Mouse (Mus musculus) erythroid progenitor cell, adult 5-6 weeks (primary cell): ENCODE measurements around the gene Ccdc88b. TPM values are rescaled to one million over a fixed set of nuclear protein-coding genes. Genes with fewer than 3 reads are reported as not detected.

Experiments used
- ATAC-seq: replicated peaks from 2 replicates; pipeline ENCODE4 v1.8.0; 2016; ENCODE audit warnings: moderate number of reproducible peaks, mild to moderate bottlenecking, moderate TSS enrichment, inconsistent platforms; ENCODE audit not compliant: poor library complexity, low FRiP score, severe bottlenecking
- total RNA-seq, 2 experiments: library from RNA; stranded (forward) in 1 of 2; stranded (reverse) in 1 of 2; fragments of 150-400 nt in 1 of 2; fragments of 186-747, 209-891 nt in 1 of 2; gene quantifications; 2 replicates each; pipeline versions ENCODE4 v1.2.3 to v1.2.4; 2015 to 2017; ENCODE audit warnings: low replicate concordance in 2 of 2

Ccdc88b gene
- total RNA-seq, 2 experiments from 2014 or later = 4.2 to 6.4 TPM

GRCm38 (mm10) chr19:6831331-6831730 is 26.7 kb downstream of the Ccdc88b start:
- ATAC-seq = no peak

GRCm38 (mm10) chr19:6830556-6831316 is 27.3 kb downstream of the Ccdc88b start:
- ATAC-seq = no peak

DNA sequence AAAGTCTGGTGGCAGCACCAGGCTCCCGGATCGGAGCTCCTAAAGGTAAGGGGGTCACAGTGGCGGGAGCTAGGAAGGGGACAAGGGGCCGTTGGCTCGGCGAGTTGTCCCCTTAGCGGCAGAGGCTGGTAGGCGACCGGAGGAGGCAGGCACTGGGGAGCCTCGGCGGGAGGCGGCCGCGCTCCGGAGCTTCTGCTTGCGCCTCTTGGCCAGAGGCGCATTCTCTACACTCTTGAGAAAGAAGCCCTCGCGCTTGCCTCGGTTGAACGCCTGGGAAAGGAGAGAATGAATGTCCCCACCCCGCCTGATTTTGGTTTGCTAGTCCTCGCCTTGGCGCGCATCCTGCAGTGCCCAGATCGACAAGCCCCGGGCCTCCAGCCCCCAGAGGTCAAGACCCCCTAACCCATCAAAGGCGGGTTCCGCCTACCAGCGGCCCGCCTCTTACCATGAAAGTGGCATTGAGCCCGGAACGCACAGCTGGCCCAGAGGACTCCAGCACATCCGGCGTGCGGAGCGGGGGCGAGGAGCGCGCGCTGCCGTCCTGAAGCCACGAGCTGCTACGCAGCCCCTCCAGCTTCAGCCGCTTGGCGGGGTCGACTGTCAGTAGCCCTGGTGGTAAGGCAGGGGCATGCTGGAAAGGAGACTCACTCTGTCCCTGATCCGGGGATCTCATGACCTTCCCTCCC is 28.0 kb downstream of the Ccdc88b start:
- no peak for ATAC-seq

- no peak for ATAC-seq
Observed at GRCm38 (mm10) chr19:6829069-6829468, 28.9 kb downstream of the Ccdc88b start.

GRCm38 (mm10) chr19:6826601-6827000 is 31.4 kb downstream of the Ccdc88b start:
- no peak for ATAC-seq

GRCm38 (mm10) chr19:6825384-6825783 is 32.6 kb downstream of the Ccdc88b start:
- ATAC-seq = no peak

DNA sequence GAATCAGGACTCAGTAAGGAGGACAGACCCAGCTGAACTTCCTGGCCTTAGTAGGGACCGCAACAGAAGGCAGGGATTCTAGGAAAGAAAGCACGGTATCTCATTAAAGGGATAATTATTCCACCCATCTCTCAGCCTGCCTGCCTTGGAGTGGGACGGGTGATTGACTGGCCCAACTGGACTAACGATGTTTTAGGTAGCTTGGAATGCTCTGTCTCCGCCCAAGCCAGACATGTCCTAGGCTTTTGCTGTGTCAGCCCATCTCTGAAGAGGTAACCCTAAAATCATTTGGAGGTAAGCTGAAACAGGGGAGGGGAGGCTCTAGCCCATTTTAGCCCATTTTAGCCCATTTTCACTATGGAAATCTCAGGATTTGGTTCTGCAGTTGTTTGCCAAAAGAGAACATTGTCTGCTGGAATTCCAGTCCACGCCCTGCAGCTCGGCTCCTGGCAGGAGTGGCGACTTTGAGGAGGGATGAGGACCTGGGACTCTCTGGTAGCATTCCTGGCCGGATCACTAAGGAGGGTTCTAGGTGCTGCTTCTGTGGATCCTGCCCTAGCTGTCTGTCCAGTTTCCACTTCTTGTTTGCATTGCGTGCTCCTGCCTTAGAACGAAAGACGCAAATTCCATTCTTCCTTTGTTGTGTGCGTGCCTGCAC is 37.3 kb downstream of the Ccdc88b start:
- ATAC-seq = no peak

GRCm38 (mm10) chr19:6819143-6819827 is 38.7 kb downstream of the Ccdc88b start:
- ATAC-seq = no peak

GRCm38 (mm10) chr19:6814958-6815357 is 43.1 kb downstream of the Ccdc88b start:
- no peak for ATAC-seq

DNA sequence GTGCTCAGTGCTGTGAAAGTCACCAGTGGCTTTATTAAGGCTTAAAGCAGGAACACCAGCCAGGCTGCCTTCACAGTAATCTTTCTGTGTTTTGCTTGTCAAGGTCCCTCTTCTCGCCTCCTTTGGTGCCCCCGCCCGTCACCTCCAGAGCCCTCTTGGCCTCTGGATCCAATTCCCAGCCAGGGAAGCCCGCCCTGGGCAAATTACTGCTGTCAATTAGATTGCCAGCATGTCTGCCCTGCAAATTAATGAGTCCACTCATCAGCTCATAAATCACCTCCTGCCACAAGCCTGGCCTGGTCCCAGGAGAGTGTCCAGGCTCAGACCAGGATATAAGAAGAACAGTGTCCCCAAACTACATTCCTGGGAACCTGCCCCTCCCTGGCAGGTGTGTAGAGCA is 43.6 kb downstream of the Ccdc88b start:
- ATAC-seq = no peak

Other genes starting within 250 kb of the Ccdc88b start
- 0.72 TPM in 1 of 2 replicates, not detected in the other for gene Rps6ka4, start 17.6 kb downstream of the Ccdc88b start, total RNA-seq (2015; ENCODE audit: low replicate concordance)
- gene Rps6ka4, start 17.6 kb downstream of the Ccdc88b start, total RNA-seq (2017; ENCODE audit: low replicate concordance) = 1.2 and 1.5 TPM in 2 replicates
- gene Trmt112, start 51.5 kb upstream of the Ccdc88b start, total RNA-seq (2015; ENCODE audit: low replicate concordance) = 30.6 and 44.0 TPM in 2 replicates
- gene Trmt112, start 51.5 kb upstream of the Ccdc88b start, total RNA-seq (2017; ENCODE audit: low replicate concordance) = 20.2 and 33.6 TPM in 2 replicates
- 130 and 145 TPM in 2 replicates for gene Prdx5, start 51.9 kb upstream of the Ccdc88b start, total RNA-seq (2015; ENCODE audit: low replicate concordance)
- gene Prdx5, start 51.9 kb upstream of the Ccdc88b start, total RNA-seq (2017; ENCODE audit: low replicate concordance) = 101 and 126 TPM in 2 replicates
- 2.9 and 3.4 TPM in 2 replicates for gene Esrra, start 63.6 kb upstream of the Ccdc88b start, total RNA-seq (2015; ENCODE audit: low replicate concordance)
- gene Esrra, start 63.6 kb upstream of the Ccdc88b start, total RNA-seq (2017; ENCODE audit: low replicate concordance) = 0.61 and 2.7 TPM in 2 replicates
- not detected in 2 replicates for gene Catsperz, start 67.2 kb upstream of the Ccdc88b start, total RNA-seq (2015; ENCODE audit: low replicate concordance)
- gene Catsperz, start 67.2 kb upstream of the Ccdc88b start, total RNA-seq (2017; ENCODE audit: low replicate concordance) = not detected in 2 replicates
- not detected in 2 replicates for gene Kcnk4, start 76.3 kb upstream of the Ccdc88b start, total RNA-seq (2015; ENCODE audit: low replicate concordance)
- not detected in 2 replicates for gene Kcnk4, start 76.3 kb upstream of the Ccdc88b start, total RNA-seq (2017; ENCODE audit: low replicate concordance)
- 2.9 and 5.0 TPM in 2 replicates for gene Bad, start 83.7 kb upstream of the Ccdc88b start, total RNA-seq (2015; ENCODE audit: low replicate concordance)
- gene Bad, start 83.7 kb upstream of the Ccdc88b start, total RNA-seq (2017; ENCODE audit: low replicate concordance) = 6.3 and 10.9 TPM in 2 replicates
- gene Gpr137, start 84.3 kb upstream of the Ccdc88b start, total RNA-seq (2015; ENCODE audit: low replicate concordance) = 2.9 TPM in 2 replicates
- gene Gpr137, start 84.3 kb upstream of the Ccdc88b start, total RNA-seq (2017; ENCODE audit: low replicate concordance) = 2.8 TPM in 1 of 2 replicates, not detected in the other
- gene Ppp1r14b, start 116.8 kb upstream of the Ccdc88b start, total RNA-seq (2015; ENCODE audit: low replicate concordance) = 31.0 and 59.1 TPM in 2 replicates
- gene Ppp1r14b, start 116.8 kb upstream of the Ccdc88b start, total RNA-seq (2017; ENCODE audit: low replicate concordance) = 0.91 and 10.4 TPM in 2 replicates
- 1.4 and 1.7 TPM in 2 replicates for gene Plcb3, start 118.3 kb upstream of the Ccdc88b start, total RNA-seq (2015; ENCODE audit: low replicate concordance)
- 0.68 and 1.8 TPM in 2 replicates for gene Plcb3, start 118.3 kb upstream of the Ccdc88b start, total RNA-seq (2017; ENCODE audit: low replicate concordance)
- gene Fkbp2, start 122.3 kb upstream of the Ccdc88b start, total RNA-seq (2015; ENCODE audit: low replicate concordance) = 38.1 and 93.3 TPM in 2 replicates
- 31.0 and 34.9 TPM in 2 replicates for gene Fkbp2, start 122.3 kb upstream of the Ccdc88b start, total RNA-seq (2017; ENCODE audit: low replicate concordance)
- 13.7 and 22.2 TPM in 2 replicates for gene Vegfb, start 129.4 kb upstream of the Ccdc88b start, total RNA-seq (2015; ENCODE audit: low replicate concordance)
- 0.98 and 4.1 TPM in 2 replicates for gene Vegfb, start 129.4 kb upstream of the Ccdc88b start, total RNA-seq (2017; ENCODE audit: low replicate concordance)
- 11.5 TPM in 1 of 2 replicates, not detected in the other for gene Dnajc4, start 134.4 kb upstream of the Ccdc88b start, total RNA-seq (2015; ENCODE audit: low replicate concordance)
- 2.2 and 2.6 TPM in 2 replicates for gene Dnajc4, start 134.4 kb upstream of the Ccdc88b start, total RNA-seq (2017; ENCODE audit: low replicate concordance)
- 4.2 and 10.1 TPM in 2 replicates for gene Nudt22, start 137.9 kb upstream of the Ccdc88b start, total RNA-seq (2015; ENCODE audit: low replicate concordance)
- gene Nudt22, start 137.9 kb upstream of the Ccdc88b start, total RNA-seq (2017; ENCODE audit: low replicate concordance) = 0.26 and 3.9 TPM in 2 replicates
- not detected in 2 replicates for gene Trpt1, start 137.9 kb upstream of the Ccdc88b start, total RNA-seq (2015; ENCODE audit: low replicate concordance)
- not detected in 2 replicates for gene Trpt1, start 137.9 kb upstream of the Ccdc88b start, total RNA-seq (2017; ENCODE audit: low replicate concordance)
- gene Fermt3, start 161.3 kb upstream of the Ccdc88b start, total RNA-seq (2015; ENCODE audit: low replicate concordance) = 30.6 and 38.6 TPM in 2 replicates
- gene Fermt3, start 161.3 kb upstream of the Ccdc88b start, total RNA-seq (2017; ENCODE audit: low replicate concordance) = 63.9 and 69.1 TPM in 2 replicates
- 59.5 and 78.6 TPM in 2 replicates for gene Stip1, start 181.8 kb upstream of the Ccdc88b start, total RNA-seq (2015; ENCODE audit: low replicate concordance)
- 48.1 and 60.8 TPM in 2 replicates for gene Stip1, start 181.8 kb upstream of the Ccdc88b start, total RNA-seq (2017; ENCODE audit: low replicate concordance)
- gene Macrod1, start 198.6 kb upstream of the Ccdc88b start, total RNA-seq (2015; ENCODE audit: low replicate concordance) = not detected in 2 replicates
- gene Macrod1, start 198.6 kb upstream of the Ccdc88b start, total RNA-seq (2017; ENCODE audit: low replicate concordance) = 0.53 and 1.2 TPM in 2 replicates
- gene Flrt1, start 247.5 kb upstream of the Ccdc88b start, total RNA-seq (2015; ENCODE audit: low replicate concordance) = not detected in 2 replicates
- not detected in 2 replicates for gene Flrt1, start 247.5 kb upstream of the Ccdc88b start, total RNA-seq (2017; ENCODE audit: low replicate concordance)